Mouse (Mus musculus) megakaryocyte-erythroid progenitor cell, adult 5-6 weeks (primary cell): ENCODE measurements around the gene Vmn2r81. TPM values are rescaled to one million over a fixed set of nuclear protein-coding genes. Genes with fewer than 3 reads are reported as not detected.
"Not testable (repeated sequence)": the region's sequence is repeated elsewhere in the genome, so short reads cannot be mapped to it uniquely, and the experiment has no call there.

Experiments
- ATAC-seq: replicated peaks from 2 replicates; pipeline ENCODE4 v1.8.0; 2016; ENCODE audit warnings: mild to moderate bottlenecking, inconsistent platforms; ENCODE audit not compliant: severe bottlenecking, poor library complexity, low FRiP score, low TSS enrichment
- total RNA-seq, 2 experiments: library from RNA; stranded (forward) in 1 of 2; stranded (reverse) in 1 of 2; fragments of 200-1000, 215-1000 nt in 1 of 2; fragments of >200 nt in 1 of 2; fragmentation: Nextera tagmentation in 1 of 2; gene quantifications; 2 replicates each; pipeline ENCODE4 v1.2.3; 2014 to 2017

Vmn2r81 gene
- total RNA-seq (2014; fragmentation: Nextera tagmentation) (not detected in 2 replicates), total RNA-seq (2017) (not detected in 2 replicates)

GRCm38 (mm10) chr10:79247392-79247791 is at the start of gene Vmn2r81:
Gene Vmn2r81, plus strand, starts transcription at chr10:79247692.
- not testable (repeated sequence) for ATAC-seq

GRCm38 (mm10) chr10:79199973-79200372 is 47.5 kb upstream of the Vmn2r81 start:
- ATAC-seq: not testable (repeated sequence)

GRCm38 (mm10) chr10:79220432-79220831 is 27.1 kb upstream of the Vmn2r81 start:
- no peak for ATAC-seq

- no peak for ATAC-seq
Measured at GRCm38 (mm10) chr10:79221606-79222005, 25.9 kb upstream of the Vmn2r81 start.

GRCm38 (mm10) chr10:79222214-79222613 is 25.3 kb upstream of the Vmn2r81 start:
- ATAC-seq: no peak

GRCm38 (mm10) chr10:79322033-79322736 is 74.7 kb downstream of the Vmn2r81 start:
- not testable (repeated sequence) for ATAC-seq

- no peak for ATAC-seq
Measured at GRCm38 (mm10) chr10:79322737-79323086, 75.2 kb downstream of the Vmn2r81 start.

Other genes with a start within 250 kb of the Vmn2r81 start
- gene Olfr1351, start 235.2 kb upstream of the Vmn2r81 start, total RNA-seq (2014; fragmentation: Nextera tagmentation): not detected in 2 replicates
- not detected in 2 replicates for gene Olfr1351, start 235.2 kb upstream of the Vmn2r81 start, total RNA-seq (2017)
- not detected in 2 replicates for gene Olfr57, start 219.0 kb upstream of the Vmn2r81 start, total RNA-seq (2014; fragmentation: Nextera tagmentation)
- not detected in 2 replicates for gene Olfr57, start 219.0 kb upstream of the Vmn2r81 start, total RNA-seq (2017)
- 9.5 and 10.5 TPM in 2 replicates for gene 2610008E11Rik, start 150.1 kb upstream of the Vmn2r81 start, total RNA-seq (2014; fragmentation: Nextera tagmentation)
- gene 2610008E11Rik, start 150.1 kb upstream of the Vmn2r81 start, total RNA-seq (2017): 8.5 and 18.0 TPM in 2 replicates
- not detected in 2 replicates for gene Vmn2r80, start 98.9 kb upstream of the Vmn2r81 start, total RNA-seq (2014; fragmentation: Nextera tagmentation)
- not detected in 2 replicates for gene Vmn2r80, start 98.9 kb upstream of the Vmn2r81 start, total RNA-seq (2017)
- gene Vmn2r82, start 108.8 kb downstream of the Vmn2r81 start, total RNA-seq (2014; fragmentation: Nextera tagmentation): not detected in 2 replicates
- gene Vmn2r82, start 108.8 kb downstream of the Vmn2r81 start, total RNA-seq (2017): not detected in 2 replicates
- not detected in 2 replicates for gene Vmn2r83, start 221.0 kb downstream of the Vmn2r81 start, total RNA-seq (2014; fragmentation: Nextera tagmentation)
- not detected in 2 replicates for gene Vmn2r83, start 221.0 kb downstream of the Vmn2r81 start, total RNA-seq (2017)